Mouse (Mus musculus) heart, adult 2 months (tissue): ENCODE measurements at regions not wholly inside any gene's neighbourhood (a gene's known extent, or its start where the extent isn't known, plus 50 kb on each side); places are given as distances from the start of the nearest gene placed in this dataset.

Experiments
- DNase-seq, 2 experiments: peaks; one replicate each; pipeline ENCODE4 v3.0.0; 2021
- H3K27ac ChIP-seq: fragments of 200-600 bp; 2 replicates; pipeline ENCODE4 v1.8.1; 2022
- H3K27me3 ChIP-seq: fragments of 200-500 bp; 2 replicates; pipeline ENCODE4 v1.6.1; 2012; ENCODE audit warnings: mild to moderate bottlenecking, low read length, inconsistent platforms, mixed read lengths; ENCODE audit not compliant: control insufficient read depth, insufficient read depth
- H3K36me3 ChIP-seq: fragments of 200-500 bp; 2 replicates; pipeline ENCODE4 v1.6.1; 2012; ENCODE audit warnings: low read length, inconsistent platforms; ENCODE audit not compliant: control insufficient read depth, insufficient read depth
- H3K4me1 ChIP-seq: fragments of 200-500 bp; 2 replicates; pipeline ENCODE4 v1.6.1; 2011; ENCODE audit warnings: low read length; ENCODE audit not compliant: control insufficient read depth, insufficient read depth
- H3K4me3 ChIP-seq: fragments of 200-600 bp; 2 replicates; pipeline ENCODE4 v1.8.1; 2022
- H3K79me2 ChIP-seq: fragments of 200-500 bp; replicated peaks from 2 replicates; pipeline ENCODE4 v1.6.1; 2012; ENCODE audit warnings: mild to moderate bottlenecking, inconsistent platforms, low read length, moderate library complexity, mixed read lengths; ENCODE audit not compliant: control insufficient read depth, insufficient read depth
- H3K9ac ChIP-seq: fragments of 200-500 bp; 2 replicates; pipeline ENCODE4 v1.6.1; 2012; ENCODE audit warnings: low read depth, mild to moderate bottlenecking, control low read depth, inconsistent platforms, low read length, mixed read lengths
- CTCF ChIP-seq: fragments of 200-600 bp; IDR thresholded peaks from 2 replicates; pipeline ENCODE4 v1.8.1; 2022; ENCODE audit warnings: antibody characterized with exemption, mild to moderate bottlenecking, moderate library complexity
- EP300 ChIP-seq: fragments of 200-500 bp; IDR thresholded peaks from 2 replicates; pipeline ENCODE4 v1.6.1; 2011; ENCODE audit warnings: low read depth, low read length, control low read depth; ENCODE audit not compliant: insufficient read depth
- POLR2A ChIP-seq: fragments of 200-500 bp; IDR thresholded peaks from 2 replicates; pipeline ENCODE4 v1.6.1; 2011; ENCODE audit warnings: mild to moderate bottlenecking, low read depth, low read length, control low read depth; ENCODE audit not compliant: insufficient read depth
- WGBS: fragments of 180-500 bp; shearing (Covaris S2); methylation state at CpG from one replicate; pipeline ENCODE4 v1.1.7; 2018; 5-methylcytosine and 5-hydroxymethylcytosine counted together
- intact Hi-C: fragments of 180-260 bp; cut with DNase I; formaldehyde crosslinking; loops from one replicate; pipeline ENCODE4 v1.15.1; 2025

DNA sequence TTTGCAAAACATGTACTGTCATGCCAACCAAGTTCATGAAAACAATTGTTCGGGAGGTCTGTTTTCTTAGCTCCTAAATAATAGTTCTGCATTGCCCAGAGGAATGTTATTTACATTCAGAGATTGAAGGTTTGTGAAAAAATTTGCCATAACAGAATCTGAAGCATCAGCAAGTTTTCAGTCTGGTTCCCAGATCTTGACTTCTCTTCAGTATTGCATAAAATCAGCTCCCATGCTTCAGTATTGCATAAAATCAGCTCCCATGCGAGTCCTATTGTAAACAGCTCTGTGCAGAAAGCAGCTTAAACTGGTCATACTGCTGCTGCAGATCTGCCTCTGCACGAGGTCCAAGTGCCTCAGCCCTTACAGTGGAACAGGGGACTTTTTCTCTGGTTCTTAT is 155.5 kb downstream of the Cxcl12 start:
- TF ChIP-seq POLR2A (no peak), EP300 (no peak), CTCF (no peak)

DNA sequence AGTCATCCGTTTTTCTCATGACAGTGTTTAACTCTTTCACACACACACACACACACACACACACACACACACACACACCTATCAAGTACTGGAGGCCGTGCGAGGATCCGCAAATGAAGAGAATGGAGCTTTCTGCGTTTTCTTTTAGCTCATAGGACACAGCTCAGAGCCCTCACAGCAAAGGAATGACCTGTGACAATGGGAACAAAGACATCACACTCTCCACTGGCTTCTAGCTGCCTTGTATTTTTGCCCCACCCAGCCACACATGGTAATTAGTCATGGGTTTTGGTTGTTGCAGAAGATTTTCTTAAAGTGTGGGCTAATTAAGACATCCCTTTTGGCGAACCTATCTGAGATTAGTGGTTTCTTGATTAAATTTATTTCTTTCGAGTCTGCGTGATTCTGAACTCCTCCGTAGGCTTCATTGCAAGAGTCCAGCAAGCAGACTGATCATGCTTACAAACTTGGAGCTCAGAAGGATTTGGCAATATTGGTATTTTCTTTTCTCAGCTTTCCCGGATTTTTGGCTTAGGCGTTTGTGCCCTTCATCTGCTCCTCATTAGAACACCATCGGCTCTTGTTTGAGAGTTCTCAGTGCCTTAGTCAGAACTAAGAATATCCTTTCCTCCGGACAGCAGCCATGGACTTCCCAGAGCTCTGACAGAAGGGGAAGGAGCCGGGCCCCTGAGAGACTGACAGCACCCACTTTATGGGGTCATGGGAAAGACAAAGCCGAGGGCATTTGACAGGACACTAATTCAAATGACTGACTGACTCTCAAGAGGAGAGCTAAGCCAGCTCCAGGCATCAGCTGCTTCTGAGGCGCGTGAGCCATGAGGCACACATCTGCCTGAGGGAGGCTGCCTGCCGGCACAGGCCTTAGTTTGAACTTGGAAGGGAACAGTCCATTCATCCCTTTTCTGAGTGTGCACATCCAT is 158.8 kb downstream of the Cxcl12 start:
- H3K79me2 ChIP-seq, result no peaks in the 10 kb centered on the region
- no peak overlapping the region for H3K4me3 ChIP-seq
- no peaks in the 10 kb centered on the region for H3K27me3 ChIP-seq
- intact Hi-C loops, result loop anchor here (5.0 kb wide), 1 partner anchor 80 kb away; no protein-coding TSS in a partner anchor
- peaks cover 2% of the 10 kb centered on the region; the same call in 1 of the 2 replicates for H3K36me3 ChIP-seq
- peak overlapping the region; percentile 15; the same call in 1 of the 2 replicates for H3K27ac ChIP-seq
- no peak for TF ChIP-seq EP300
- no peak for TF ChIP-seq POLR2A
- no peak for TF ChIP-seq CTCF
- WGBS, result 70% methylated on average over 18 of the region's 18 CpGs
- H3K9ac ChIP-seq, result no peak overlapping the region
- DNase-seq, result peak in 1 of 2 experiments; percentile 18
- peaks cover 5% of the 10 kb centered on the region for H3K4me1 ChIP-seq

More for the DNA sequence above, 155.5 kb downstream of the Cxcl12 start:
- Histone ChIP-seq H3K79me2 (no peaks in the 10 kb centered on the region), H3K4me1 (peaks cover 3% of the 10 kb centered on the region), H3K9ac (no peak overlapping the region), H3K36me3 (no peaks in the 10 kb centered on the region), H3K27me3 (no peaks in the 10 kb centered on the region), H3K4me3 (no peak overlapping the region), H3K27ac (no peak overlapping the region)
- WGBS, result 76% methylated on average over 3 of the region's 3 CpGs
- no peak for DNase-seq
- intact Hi-C loops, result no loop called here

DNA sequence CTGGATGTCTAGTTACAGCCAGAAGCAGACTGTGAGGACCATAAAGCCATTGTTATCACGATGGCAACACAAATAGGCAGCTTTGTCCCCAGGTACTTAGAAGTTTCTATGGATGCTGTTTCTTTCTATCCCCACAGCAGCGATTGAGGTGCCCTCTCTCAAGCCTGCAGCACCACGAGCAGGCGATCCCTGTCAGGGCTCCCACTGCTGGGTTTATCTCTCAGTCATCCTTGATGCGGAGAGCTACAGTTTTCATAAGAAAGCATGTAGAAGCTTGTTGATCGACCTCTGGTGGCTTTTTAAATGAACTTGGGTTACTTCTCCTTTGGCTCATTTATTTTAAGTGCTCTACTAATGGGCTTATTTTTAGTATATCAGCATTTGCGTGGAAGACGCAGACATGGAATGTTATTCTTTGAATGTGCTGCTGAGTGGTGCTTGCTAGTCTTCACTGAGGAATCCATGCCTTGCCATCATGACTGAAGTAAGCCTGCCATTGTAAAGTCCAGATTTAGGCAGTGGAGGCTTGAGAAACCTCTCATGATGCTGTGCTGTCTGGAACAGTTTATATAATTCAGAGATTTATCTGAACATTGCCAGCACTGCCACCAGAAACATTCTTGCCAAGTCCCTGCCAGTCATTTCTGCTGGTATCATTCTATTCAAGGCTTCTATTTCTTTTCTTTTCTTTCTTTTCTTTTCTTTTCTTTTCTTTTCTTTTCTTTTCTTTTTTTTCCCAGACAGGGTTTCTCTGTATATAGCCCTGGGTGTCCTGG is 161.0 kb downstream of the Cxcl12 start:
- peaks cover 6% of the 10 kb centered on the region for H3K4me1 ChIP-seq
- WGBS, result 51% methylated on average over 8 of the region's 8 CpGs
- H3K9ac ChIP-seq, result no peak overlapping the region

DNA sequence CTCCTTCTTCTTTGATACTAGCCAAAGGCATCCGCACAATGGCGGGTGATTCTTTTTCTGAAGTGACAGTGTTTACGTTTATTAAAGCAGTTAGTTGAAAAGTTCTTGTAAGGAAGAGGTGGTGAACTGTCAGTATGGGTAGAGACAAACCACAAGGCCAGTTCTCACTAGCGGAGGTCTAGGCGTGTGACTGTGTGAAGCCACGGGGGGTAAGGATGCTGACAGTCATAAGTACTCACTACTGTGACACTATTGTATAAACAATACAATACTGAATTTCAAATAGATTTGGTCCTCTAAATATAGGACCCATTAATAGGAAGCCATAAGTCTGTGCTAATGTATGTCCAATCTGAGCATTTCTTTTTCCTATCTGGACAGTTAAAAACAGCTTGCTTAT is 161.9 kb downstream of the Cxcl12 start:
- no peaks in the 10 kb centered on the region for H3K27me3 ChIP-seq
- H3K36me3 ChIP-seq, result peaks cover 2% of the 10 kb centered on the region; the same call in 1 of the 2 replicates
- H3K9ac ChIP-seq, result no peak overlapping the region
- H3K4me3 ChIP-seq, result no peak overlapping the region
- H3K4me1 ChIP-seq, result peaks cover 6% of the 10 kb centered on the region
- WGBS, result 88% methylated on average over 6 of the region's 6 CpGs
- no peak overlapping the region for H3K27ac ChIP-seq
- H3K79me2 ChIP-seq, result no peaks in the 10 kb centered on the region
- intact Hi-C loops, result no loop called here
- no peak for DNase-seq
- no peak for TF ChIP-seq CTCF
- TF ChIP-seq POLR2A, result no peak
- no peak for TF ChIP-seq EP300

More for the DNA sequence above, 161.0 kb downstream of the Cxcl12 start:
- intact Hi-C loops, result loop anchor here (5.0 kb wide), 1 partner anchor 82 kb away; no protein-coding TSS in a partner anchor
- no peaks in the 10 kb centered on the region for H3K27me3 ChIP-seq
- TF ChIP-seq POLR2A, result no peak
- TF ChIP-seq EP300, result no peak
- TF ChIP-seq CTCF, result peak; percentile 37
- H3K79me2 ChIP-seq, result no peaks in the 10 kb centered on the region
- DNase-seq, result no peak
- H3K36me3 ChIP-seq, result peaks cover 2% of the 10 kb centered on the region; the same call in 1 of the 2 replicates
- no peak overlapping the region for H3K4me3 ChIP-seq
- H3K27ac ChIP-seq, result peak overlapping the region; percentile 5; the same call in 1 of the 2 replicates

DNA sequence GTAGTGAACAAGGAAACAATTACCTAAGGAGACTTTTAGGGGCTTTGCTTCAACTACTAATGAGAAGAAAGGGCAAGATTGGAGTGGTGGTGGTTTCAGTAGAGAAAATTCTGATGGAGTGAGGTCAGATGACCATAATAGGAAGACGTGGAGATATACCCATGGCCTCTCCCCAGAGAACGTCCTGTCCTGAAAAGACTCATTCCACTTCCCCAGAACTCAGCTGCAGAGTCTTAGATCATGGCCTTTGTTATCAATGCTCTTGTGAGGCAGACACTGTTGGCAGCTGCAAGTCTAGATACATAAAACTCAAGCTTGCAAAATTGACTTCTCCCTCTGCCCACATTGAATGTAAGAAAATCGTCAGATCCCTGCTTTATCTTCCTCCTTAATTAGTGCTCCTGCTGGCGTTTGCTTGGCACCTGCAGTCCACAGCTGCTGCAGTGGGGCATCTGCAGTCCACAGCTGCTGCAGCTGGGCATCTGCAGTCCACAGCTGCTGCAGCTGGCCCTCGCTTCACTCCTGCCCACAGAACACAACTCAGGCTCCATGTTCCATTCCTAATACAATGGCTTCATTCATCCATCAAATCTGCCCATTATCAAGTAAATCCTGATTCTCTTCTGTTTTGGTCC is 162.5 kb downstream of the Cxcl12 start:
- H3K36me3 ChIP-seq, result peaks cover 2% of the 10 kb centered on the region; the same call in 1 of the 2 replicates
- no peak for TF ChIP-seq CTCF
- 0 out of 2 replicates have a peak, but pooled peaks have one; percentile 24 for TF ChIP-seq EP300
- no peak for TF ChIP-seq POLR2A
- no peaks in the 10 kb centered on the region for H3K79me2 ChIP-seq
- WGBS, result 21% methylated on average over 5 of the region's 5 CpGs
- no peak overlapping the region for H3K9ac ChIP-seq
- no peak for DNase-seq
- no peak overlapping the region for H3K27ac ChIP-seq
- H3K27me3 ChIP-seq, result no peaks in the 10 kb centered on the region
- no peak overlapping the region for H3K4me3 ChIP-seq
- intact Hi-C loops, result no loop called here
- peaks cover 6% of the 10 kb centered on the region for H3K4me1 ChIP-seq
